9 mouse cellular contexts compared by ENCODE assay signal in the genomic region with DNA sequence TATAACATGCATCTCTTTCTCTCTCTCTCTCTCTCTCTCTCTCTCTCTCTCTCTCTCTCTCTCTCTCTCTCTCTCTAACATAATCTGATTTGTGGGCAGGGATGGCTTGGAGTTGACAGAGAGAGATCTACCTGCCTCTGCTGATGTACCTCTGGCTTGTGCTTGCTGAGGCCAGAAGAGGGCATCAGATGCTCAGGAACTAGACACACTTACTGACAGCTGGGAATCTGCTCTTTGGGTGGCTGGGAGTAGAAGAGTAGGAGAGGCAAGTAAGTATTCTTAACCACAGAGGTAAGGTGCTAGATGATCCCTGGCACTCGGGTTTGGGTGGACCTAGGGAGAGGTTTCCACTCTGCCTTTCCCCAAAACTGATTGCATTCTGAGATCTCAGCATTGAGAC. TPM values are rescaled to one million over a fixed set of nuclear protein-coding genes. Genes with fewer than 3 reads are reported as not detected.
A peak's percentile ranks its signal among the peaks of the same experiment; 100 is the strongest.
DNase-seq lines count a peak whose midpoint lies in the region; ATAC-seq and TF ChIP-seq lines count a peak whose summit lies in the region.
"Had no signal": no experiment of that assay in that cellular context is flagged by ENCODE, and none has a peak within 500 bp of the region (broad histone marks: within the 10 kb centered on the region; RNA-seq: fewer than 3 reads in every experiment).

No protein-coding gene starts in this region.

- H3K4me1 ChIP-seq in kidney, embryonic 16.5 days (ENCODE audit: insufficient read depth, low read length): peaks cover 24% of the 10 kb centered on the region
- peaks cover 9% of the 10 kb centered on the region for H3K4me1 ChIP-seq in ES-Bruce4 (ENCODE audit: control insufficient read depth, insufficient read depth, low read length)
- peaks cover 39% of the 10 kb centered on the region for H3K4me1 ChIP-seq in hindbrain, embryonic 13.5 days (replicated peaks)

- no peak for ATAC-seq in kidney, embryonic 16.5 days (ENCODE audit: low FRiP score, low TSS enrichment)
- ATAC-seq in erythroid progenitor cell, adult 5-6 weeks (replicated peaks; ENCODE audit: low FRiP score, poor library complexity, severe bottlenecking): no peak
- no peak for ATAC-seq in hindbrain, embryonic 13.5 days (ENCODE audit: low FRiP score)

- no peak overlapping the region for H3K4me3 ChIP-seq in kidney, embryonic 16.5 days (ENCODE audit: low read length)
- no peak overlapping the region for H3K4me3 ChIP-seq in ES-Bruce4 (ENCODE audit: low read depth, low read length)
- no peak overlapping the region for H3K4me3 ChIP-seq in hindbrain, embryonic 13.5 days
- H3K4me3 ChIP-seq: limb, embryonic 15.5 days had no signal

- H3K36me3 ChIP-seq in kidney, embryonic 16.5 days (ENCODE audit: insufficient read depth, low read length): no peaks in the 10 kb centered on the region
- H3K36me3 ChIP-seq in ES-Bruce4 (ENCODE audit: control insufficient read depth, insufficient read depth, low read length, poor library complexity, severe bottlenecking): peaks cover 15% of the 10 kb centered on the region
- no peaks in the 10 kb centered on the region for H3K36me3 ChIP-seq in hindbrain, embryonic 13.5 days
- H3K36me3 ChIP-seq: limb, embryonic 15.5 days had no signal

- TF ChIP-seq CTCF in ES-Bruce4 (IDR thresholded peaks at IDR 0.05; ENCODE audit: low read depth, low read length): peak; percentile 60
- TF ChIP-seq CTCF in brain, embryonic 14.5 days (IDR thresholded peaks at IDR 0.05; ENCODE audit: borderline replicate concordance, extremely low read depth, insufficient read depth, insufficient read length): peak; percentile 37; the same call in 1 of the 2 replicates

- 78% methylated on average over 1 of the region's 1 CpGs for whole genome bisulfite sequencing in kidney, embryonic 16.5 days
- 76% methylated on average over 1 of the region's 1 CpGs for WGBS in hindbrain, embryonic 13.5 days

- TF ChIP-seq POLR2A in ES-Bruce4 (IDR thresholded peaks at IDR 0.05; ENCODE audit: insufficient read depth, low read length): no peak
- no peak for TF ChIP-seq POLR2A in brain, embryonic 14.5 days (IDR thresholded peaks at IDR 0.05; ENCODE audit: borderline replicate concordance, extremely low read depth, insufficient read depth, insufficient read length, poor library complexity, severe bottlenecking)

- peak; percentile 22 for DNase-seq in kidney, postnatal 14 days
- peak; percentile 33 for DNase-seq in brain, embryonic 14.5 days (ENCODE audit: low read depth)
- DNase-seq in skeletal muscle tissue, adult 2 months (ENCODE audit: low read depth, low spot score): peak; percentile 36
- DNase-seq: adrenal gland, adult 2 months had no signal

- H3K27ac ChIP-seq in kidney, embryonic 16.5 days (ENCODE audit: low read length): no peak overlapping the region
- H3K27ac ChIP-seq in ES-Bruce4 (ENCODE audit: insufficient read depth, low read length): no peak overlapping the region
- H3K27ac ChIP-seq in hindbrain, embryonic 13.5 days: no peak overlapping the region
- H3K27ac ChIP-seq: limb, embryonic 15.5 days had no signal

- no peak overlapping the region for H3K9ac ChIP-seq in kidney, embryonic 16.5 days (replicated peaks; ENCODE audit: low read length)
- H3K9ac ChIP-seq in ES-Bruce4 (ENCODE audit: low read depth, poor library complexity, severe bottlenecking): no peak overlapping the region
- H3K9ac ChIP-seq in hindbrain, embryonic 13.5 days: no peak overlapping the region
- H3K9ac ChIP-seq: limb, embryonic 15.5 days had no signal

- no peaks in the 10 kb centered on the region for H3K27me3 ChIP-seq in kidney, embryonic 16.5 days (ENCODE audit: insufficient read depth, low read length)
- no peaks in the 10 kb centered on the region for H3K27me3 ChIP-seq in ES-Bruce4 (ENCODE audit: control insufficient read depth, insufficient read depth, low read length, poor library complexity, severe bottlenecking)
- no peaks in the 10 kb centered on the region for H3K27me3 ChIP-seq in hindbrain, embryonic 13.5 days
- H3K27me3 ChIP-seq: limb, embryonic 15.5 days had no signal

- H3K9me3 ChIP-seq in kidney, embryonic 16.5 days (ENCODE audit: low read length): no peaks in the 10 kb centered on the region
- H3K9me3 ChIP-seq in ES-Bruce4 (replicated peaks; ENCODE audit: control insufficient read depth, insufficient read depth, low read length, poor library complexity, severe bottlenecking): no peaks in the 10 kb centered on the region
- no peaks in the 10 kb centered on the region for H3K9me3 ChIP-seq in hindbrain, embryonic 13.5 days
- H3K9me3 ChIP-seq: limb, embryonic 15.5 days had no signal

- no peak overlapping the region for H3K4me2 ChIP-seq in kidney, embryonic 16.5 days (replicated peaks; ENCODE audit: low read depth, low read length)
- H3K4me2 ChIP-seq in hindbrain, embryonic 13.5 days: no peak overlapping the region
- H3K4me2 ChIP-seq: limb, embryonic 15.5 days had no signal

- no peak for TF ChIP-seq EP300 in ES-Bruce4 (IDR thresholded peaks at IDR 0.05; ENCODE audit: insufficient read depth, low read depth, low read length)

RNA-seq across cellular contexts. Expression of gene Jarid2, which starts 29.5 kb away (rescaled TPM):
- 39.7 and 46.2 TPM in 2 replicates for polyA plus RNA-seq in kidney, embryonic 16.5 days (2015; fragmentation: Nextera tagmentation; extraction: Ambion mirVana)
- 143 and 150 TPM in 2 replicates for polyA plus RNA-seq in ES-Bruce4 (2011; ENCODE audit: insufficient read depth, insufficient read length, low read depth, missing spikeins)
- 31.6 and 52.9 TPM in 2 replicates for polyA plus RNA-seq in brain, embryonic 14.5 days (2012; rRNA removed)
- total RNA-seq in erythroid progenitor cell, adult 5-6 weeks (2015; ENCODE audit: low replicate concordance): 19.5 and 51.1 TPM in 2 replicates
- 19.4 and 36.7 TPM in 2 replicates for total RNA-seq in erythroid progenitor cell, adult 5-6 weeks (2017; ENCODE audit: low replicate concordance)
- 58.7 and 60.9 TPM in 2 replicates for polyA plus RNA-seq in hindbrain, embryonic 13.5 days (2015; fragmentation: Nextera tagmentation; extraction: Ambion mirVana)
